Mouse (Mus musculus) mouse trophoblast stem cell (cell line): ENCODE results near the gene Rpl23.

ENCODE experiments used
- in situ Hi-C, 2 experiments: fragments of 300-500 bp; cut with MseI, MboI; formaldehyde crosslinking; loops; 2 replicates in 1 of 2; 3 replicates in 1 of 2; pipeline ENCODE4 v1.15.1; 2025

Rpl23 gene

GRCm38 (mm10) chr11:97781832-97782563 lies at the start of gene Rpl23:
Gene Rpl23 (minus strand): TSS chr11:97782437.
- in situ Hi-C loops, result no loop called here

- in situ Hi-C loops, result no loop called here
Measured at GRCm38 (mm10) chr11:97832001-97832400, 49.8 kb upstream of the Rpl23 start.

GRCm38 (mm10) chr11:97830501-97830900 lies 48.3 kb upstream of the Rpl23 start:
- in situ Hi-C loops, result no loop called here

DNA sequence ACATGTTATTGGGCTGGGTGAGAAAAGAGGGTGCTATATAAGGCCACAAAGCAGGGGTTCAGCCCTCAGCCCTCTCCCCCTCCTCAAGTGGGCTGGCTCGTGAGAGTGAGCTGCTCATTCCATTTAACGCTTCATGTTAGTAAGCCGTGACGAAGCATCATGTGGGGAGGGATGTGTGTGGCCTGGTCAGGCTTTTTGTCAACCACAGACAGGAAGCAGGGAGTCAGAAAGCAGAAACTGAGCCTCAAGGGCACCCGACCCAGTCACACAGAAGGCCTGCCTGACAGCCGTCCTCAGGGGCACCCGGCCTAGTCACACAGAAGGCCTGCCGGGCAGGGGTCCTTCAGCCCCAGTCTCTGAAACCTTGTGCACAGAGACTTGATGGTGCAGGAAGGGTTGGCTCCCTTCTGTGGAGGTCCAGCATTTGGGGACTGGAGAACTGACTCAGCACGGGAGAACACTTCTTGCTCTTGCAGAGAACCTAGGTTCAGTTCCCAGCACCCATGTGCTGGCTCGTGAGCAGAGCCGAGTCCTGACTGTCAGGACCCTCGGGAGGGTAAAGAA lies 47.8 kb upstream of the Rpl23 start:
- in situ Hi-C loops, result no loop called here

- in situ Hi-C loops, result no loop called here
Measured at GRCm38 (mm10) chr11:97829365-97829764, 47.1 kb upstream of the Rpl23 start.

- in situ Hi-C loops, result no loop called here
Measured at GRCm38 (mm10) chr11:97827654-97828053, 45.4 kb upstream of the Rpl23 start.

GRCm38 (mm10) chr11:97826414-97826813 lies 44.2 kb upstream of the Rpl23 start:
- in situ Hi-C loops, result no loop called here

GRCm38 (mm10) chr11:97825971-97826370 lies 43.7 kb upstream of the Rpl23 start:
- in situ Hi-C loops, result no loop called here

- in situ Hi-C loops, result no loop called here
Measured at GRCm38 (mm10) chr11:97825295-97825694, 43.1 kb upstream of the Rpl23 start.

DNA sequence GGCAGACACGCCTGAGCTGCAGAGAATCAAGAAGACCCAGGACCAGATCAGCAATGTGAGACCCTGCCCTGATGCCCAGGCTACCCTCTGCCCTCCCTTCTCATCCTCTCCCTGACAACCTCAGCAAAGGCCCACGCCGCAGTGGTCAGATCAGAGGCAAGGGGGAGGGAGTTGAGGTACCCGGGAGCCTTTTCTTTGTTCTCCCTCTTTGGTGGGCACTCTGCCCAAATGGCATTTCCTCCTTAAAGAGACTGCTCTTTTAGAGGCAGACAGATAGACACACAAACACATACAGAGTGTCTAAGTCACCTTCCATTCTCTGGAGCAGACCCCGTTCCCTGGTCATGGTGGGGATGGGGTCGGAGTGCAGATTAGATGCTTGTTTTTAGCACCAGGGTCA lies 42.7 kb upstream of the Rpl23 start:
- in situ Hi-C loops, result no loop called here

GRCm38 (mm10) chr11:97824168-97824567 lies 41.9 kb upstream of the Rpl23 start:
- in situ Hi-C loops, result no loop called here

- in situ Hi-C loops, result no loop called here
Measured at GRCm38 (mm10) chr11:97822840-97823603, 40.8 kb upstream of the Rpl23 start.

- in situ Hi-C loops, result no loop called here
Measured at GRCm38 (mm10) chr11:97821401-97822064, 39.3 kb upstream of the Rpl23 start.

DNA sequence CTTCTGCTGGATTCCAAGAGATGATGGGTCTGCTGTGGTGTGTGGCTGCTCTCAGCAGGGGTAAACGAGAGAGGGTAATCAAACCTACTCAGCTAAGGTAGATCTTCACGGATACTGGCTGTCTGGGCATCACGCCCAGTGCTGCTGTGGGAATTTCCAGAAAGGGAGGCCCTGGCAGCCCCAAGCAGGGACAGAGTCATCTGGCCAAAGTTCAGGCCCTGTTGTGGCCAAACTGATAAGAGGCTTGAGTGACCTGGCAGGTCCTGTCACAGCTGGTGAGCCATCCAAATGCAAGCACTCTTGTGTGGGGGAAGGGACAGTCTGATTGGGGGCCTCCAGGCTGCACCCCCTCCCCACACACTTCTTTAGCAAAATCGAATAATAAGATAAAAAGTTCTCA lies 38.6 kb upstream of the Rpl23 start:
- in situ Hi-C loops, result no loop called here

DNA sequence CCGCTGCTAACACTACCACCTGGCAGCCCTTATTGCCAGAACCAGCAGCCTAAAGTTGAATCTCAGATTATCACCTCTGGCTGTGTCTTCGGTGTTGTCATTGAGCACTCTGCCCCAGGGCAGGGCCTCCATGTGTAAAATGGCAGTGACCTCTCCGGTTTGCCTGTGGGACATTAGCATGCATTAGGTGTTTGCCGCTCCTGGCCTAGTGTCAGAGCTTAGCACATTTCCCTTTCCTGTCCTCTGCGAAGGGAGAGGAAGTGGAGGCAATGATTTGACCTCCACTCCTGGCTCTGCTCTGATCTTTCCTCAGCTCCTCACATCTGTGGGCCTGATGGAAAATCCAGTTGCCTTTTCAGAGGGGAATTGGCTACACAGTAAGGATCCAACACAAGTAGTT lies 37.7 kb upstream of the Rpl23 start:
- in situ Hi-C loops, result no loop called here

GRCm38 (mm10) chr11:97819102-97819501 lies 36.9 kb upstream of the Rpl23 start:
- in situ Hi-C loops, result no loop called here

GRCm38 (mm10) chr11:97818571-97818970 lies 36.3 kb upstream of the Rpl23 start:
- in situ Hi-C loops, result no loop called here

DNA sequence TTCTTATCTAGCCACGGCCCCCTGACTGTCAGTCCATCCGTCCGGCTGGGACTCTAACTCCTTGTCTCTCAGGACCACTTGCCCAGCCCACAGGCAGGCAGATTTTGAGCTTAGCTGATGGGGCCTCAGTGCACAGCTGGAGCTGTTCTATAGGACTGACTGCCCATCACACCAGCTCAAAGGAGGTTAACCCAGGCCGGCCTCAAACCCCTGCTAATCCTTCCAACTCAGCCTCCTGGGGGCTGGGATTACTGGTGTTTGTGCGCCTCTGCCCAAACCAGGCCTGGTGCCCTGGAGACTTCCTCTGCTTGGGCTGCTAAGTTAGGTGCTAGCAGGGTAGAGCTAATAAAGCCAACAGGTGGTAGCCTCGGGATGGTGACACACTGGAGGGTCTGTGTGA lies 35.8 kb upstream of the Rpl23 start:
- in situ Hi-C loops, result no loop called here

GRCm38 (mm10) chr11:97817379-97817778 lies 35.1 kb upstream of the Rpl23 start:
- in situ Hi-C loops, result no loop called here

DNA sequence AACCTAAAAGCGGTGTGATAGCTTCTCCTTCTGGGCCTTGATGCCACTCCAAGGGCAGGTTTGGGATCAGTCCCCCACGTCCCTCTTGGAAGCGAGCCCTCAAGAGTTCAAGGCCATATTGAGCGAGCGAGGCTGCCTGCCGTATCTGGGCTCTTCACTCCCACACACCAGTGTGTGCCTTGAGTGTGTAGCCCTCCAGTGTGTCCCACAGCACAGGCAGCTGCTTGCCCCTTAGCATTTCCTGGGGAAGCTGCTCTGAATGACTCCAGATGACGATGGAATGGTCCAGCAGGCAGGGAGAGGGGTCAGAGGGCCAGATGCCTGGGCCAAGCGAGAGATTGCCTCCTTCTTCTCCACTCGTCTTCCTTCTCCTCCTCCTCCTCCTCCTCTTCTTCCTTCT lies 34.7 kb upstream of the Rpl23 start:
- in situ Hi-C loops, result no loop called here

- in situ Hi-C loops, result no loop called here
Measured at GRCm38 (mm10) chr11:97816176-97816575, 33.9 kb upstream of the Rpl23 start.

DNA sequence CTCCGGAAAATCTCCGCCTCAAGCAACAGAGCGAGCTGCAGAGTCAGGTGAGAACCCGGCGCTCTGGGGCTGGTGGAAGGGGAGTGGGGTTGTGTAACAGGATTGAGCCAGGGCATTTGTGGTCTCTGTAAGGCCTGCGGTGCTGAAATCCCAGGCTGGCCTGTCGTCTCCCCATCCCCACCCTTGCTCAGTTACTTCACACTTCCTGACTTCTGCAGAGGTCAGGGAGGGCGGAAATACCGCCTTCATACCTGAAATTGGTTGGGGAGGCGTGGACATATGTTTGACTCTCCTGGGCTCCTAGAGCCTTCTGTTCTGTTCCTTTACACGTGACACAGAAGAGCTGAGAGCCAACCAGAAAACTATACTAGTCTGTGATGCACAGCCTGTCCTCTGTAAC lies 33.5 kb upstream of the Rpl23 start:
- in situ Hi-C loops, result no loop called here
